Mouse (Mus musculus) cortical plate, adult 2 months (tissue): ENCODE measurements around the gene Tgif2.

Source experiments
- CTCF ChIP-seq: fragments of 200-500 bp; IDR thresholded peaks from 2 replicates; pipeline ENCODE4 v1.5.1; 2011; ENCODE audit warnings: mild to moderate bottlenecking, control low read depth, low read length; ENCODE audit not compliant: insufficient read depth; ENCODE audit errors: extremely low read depth
- POLR2A ChIP-seq: fragments of 200-500 bp; IDR thresholded peaks from 2 replicates; pipeline ENCODE4 v1.6.1; 2011; ENCODE audit warnings: mild to moderate bottlenecking, low read length, control low read depth; ENCODE audit not compliant: insufficient read depth; ENCODE audit errors: extremely low read depth

DNA sequence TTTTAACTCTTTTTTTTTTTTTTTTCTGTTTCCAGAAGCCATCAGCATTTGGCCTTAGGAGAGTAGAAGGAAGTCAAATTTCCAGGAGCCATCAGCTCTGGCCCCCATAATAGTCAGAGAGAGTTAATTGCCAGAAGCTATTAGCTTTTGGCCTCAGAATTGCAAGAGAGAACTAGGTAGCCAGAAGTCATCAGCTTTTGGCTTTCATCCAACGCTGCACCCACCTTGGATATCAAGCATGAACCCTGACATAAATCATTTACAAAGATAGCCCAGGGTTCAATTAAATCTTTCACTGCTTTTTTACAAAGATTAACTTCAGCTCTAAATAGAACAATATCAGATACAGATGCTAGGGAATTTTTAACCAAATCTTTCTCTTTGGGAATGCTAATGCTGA lies 41.3 kb upstream of the Tgif2 start:
- no peak for TF ChIP-seq CTCF
- no peak for TF ChIP-seq POLR2A
